Mouse (Mus musculus): ENCODE data around the gene Tex9.

DNA sequence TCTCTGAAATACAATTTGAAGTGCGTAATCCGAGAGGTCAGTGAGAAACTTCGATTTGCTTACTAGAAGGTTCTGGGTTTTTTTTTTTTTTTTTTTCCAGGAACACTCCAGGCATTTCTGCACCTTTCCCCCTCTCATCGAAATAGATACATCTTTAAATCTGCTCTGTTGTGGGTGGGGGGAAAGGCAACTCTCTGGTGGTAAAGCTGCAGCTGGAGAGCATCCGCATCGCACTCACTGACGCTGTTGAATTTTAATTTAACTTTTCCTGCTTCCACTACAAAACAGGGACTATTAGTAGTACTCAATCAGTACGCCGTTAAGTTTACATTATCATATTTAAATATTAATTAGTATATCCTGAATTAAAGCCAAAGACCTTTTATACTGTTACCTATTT lies 53.3 kb downstream of the Tex9 start:
- no peak for TF ChIP-seq CTCF (IDR thresholded peaks at IDR 0.05)
- no peak for TF ChIP-seq POLR2A (IDR thresholded peaks at IDR 0.05; ENCODE audit: insufficient read depth, low read depth, low read length)
- no peak for TF ChIP-seq EP300 (IDR thresholded peaks at IDR 0.05; ENCODE audit: insufficient read depth, low read depth, low read length)

Measured in heart, adult 2 months (tissue).